8 mouse cellular contexts compared by ENCODE assay signal in genomic region chr16:38521211-38521987, GRCm38 (mm10). TPM values are rescaled to one million over a fixed set of nuclear protein-coding genes. Genes with fewer than 3 reads are reported as not detected.
DNase-seq lines count a peak whose midpoint lies in the region; ATAC-seq and TF ChIP-seq lines count a peak whose summit lies in the region.

No protein-coding gene starts in this region.

- no peak for TF ChIP-seq CTCF in cerebellum, adult 2 months (IDR thresholded peaks at IDR 0.05; ENCODE audit: borderline replicate concordance, insufficient read depth, low read depth, low read length)

- peaks cover 4% of the 10 kb centered on the region; the same call in 1 of the 2 replicates for H3K4me1 ChIP-seq in cerebellum, adult 2 months (ENCODE audit: control insufficient read depth, insufficient read depth, low read length)
- H3K4me1 ChIP-seq in forebrain, embryonic 10.5 days = peaks cover 22% of the 10 kb centered on the region
- peaks cover 24% of the 10 kb centered on the region for H3K4me1 ChIP-seq in liver, embryonic 13.5 days (replicated peaks)

- ATAC-seq in liver, embryonic 13.5 days (ENCODE audit: low read depth) = no peak
- no peak for ATAC-seq in granulocyte monocyte progenitor cell, adult 5-6 weeks (replicated peaks; ENCODE audit: poor library complexity, severe bottlenecking)

- H3K4me2 ChIP-seq in liver, embryonic 13.5 days = peak overlapping the region; percentile 88

- H3K4me3 ChIP-seq in cerebellum, adult 2 months (replicated peaks; ENCODE audit: insufficient read depth, low read depth, low read length) = peak overlapping the region; percentile 95
- H3K4me3 ChIP-seq in forebrain, embryonic 10.5 days = peak overlapping the region; percentile 97
- peak overlapping the region; percentile 89 for H3K4me3 ChIP-seq in liver, embryonic 13.5 days (replicated peaks)

- no peak for DNase-seq in cerebellum, adult 2 months
- no peak for DNase-seq in cerebellum, postnatal 36 days
- peak; percentile 18 for DNase-seq in 416B (ENCODE audit: low read depth)
- DNase-seq in forebrain, embryonic 10.5 days (ENCODE audit: extremely low spot score, low spot score) = no peak
- DNase-seq in liver, embryonic 13.5 days = no peak
- no peak for DNase-seq in right cerebral cortex, postnatal 25 days
- no peak for DNase-seq in gastrocnemius, postnatal 36 days

- H3K9ac ChIP-seq in liver, embryonic 13.5 days = peak overlapping the region; percentile 93

- H3K36me3 ChIP-seq in forebrain, embryonic 10.5 days (replicated peaks) = peaks cover 51% of the 10 kb centered on the region
- peaks cover 30% of the 10 kb centered on the region for H3K36me3 ChIP-seq in liver, embryonic 13.5 days

- no peaks in the 10 kb centered on the region for H3K9me3 ChIP-seq in forebrain, embryonic 10.5 days
- no peaks in the 10 kb centered on the region for H3K9me3 ChIP-seq in liver, embryonic 13.5 days (replicated peaks)

- 23% methylated on average over 8 of the region's 8 CpGs for WGBS in cerebellum, adult 2 months
- 43% methylated on average over 8 of the region's 8 CpGs for WGBS in forebrain, embryonic 10.5 days
- WGBS in liver, embryonic 13.5 days (ENCODE audit: insufficient replicate concordance) = 25% methylated on average over 8 of the region's 8 CpGs

- TF ChIP-seq POLR2A in cerebellum, adult 2 months (IDR thresholded peaks at IDR 0.05; ENCODE audit: borderline replicate concordance, insufficient read depth, low read length) = no peak

- no peaks in the 10 kb centered on the region for H3K27me3 ChIP-seq in cerebellum, adult 2 months (ENCODE audit: control insufficient read depth, insufficient read depth, low read length)
- no peaks in the 10 kb centered on the region for H3K27me3 ChIP-seq in forebrain, embryonic 10.5 days (ENCODE audit: poor library complexity, severe bottlenecking)
- no peaks in the 10 kb centered on the region for H3K27me3 ChIP-seq in liver, embryonic 13.5 days

- no peak overlapping the region for H3K27ac ChIP-seq in cerebellum, adult 2 months (ENCODE audit: insufficient read depth, low read length)
- peak overlapping the region; percentile 95; the same call in 1 of the 2 replicates for H3K27ac ChIP-seq in forebrain, embryonic 10.5 days
- 0 out of 2 replicates have a peak overlapping the region, but pooled peaks have one; percentile 96 for H3K27ac ChIP-seq in liver, embryonic 13.5 days

- intact Hi-C loops in gastrocnemius, postnatal 36 days (cut with DNase I) = no loop called here

RNA-seq across cellular contexts. Expression of gene Timmdc1, which starts 1.1 kb away (rescaled TPM):
- 19.7 and 19.9 TPM in 2 replicates for polyA plus RNA-seq in cerebellum, adult 2 months (2012; rRNA removed)
- 33.1 and 36.7 TPM in 2 replicates for polyA plus RNA-seq in forebrain, embryonic 10.5 days (2016; fragmentation: Nextera tagmentation; extraction: Ambion mirVana)
- polyA plus RNA-seq in liver, embryonic 13.5 days (2015; fragmentation: Nextera tagmentation; extraction: Ambion mirVana) = 18.1 and 18.9 TPM in 2 replicates
- total RNA-seq in granulocyte monocyte progenitor cell, adult 5-6 weeks (2014; fragmentation: Nextera tagmentation) = 13.7 and 15.0 TPM in 2 replicates
- 31.5 and 33.1 TPM in 2 replicates for total RNA-seq in granulocyte monocyte progenitor cell, adult 5-6 weeks (2017)
- 10 to 100 TPM; 45.1 to 47.3 TPM for total RNA-seq in gastrocnemius, postnatal 36 days (2021)

RNA-seq across cellular contexts. Expression of gene Poglut1, which starts 28.7 kb away (rescaled TPM):
- 55.9 and 59.9 TPM in 2 replicates for polyA plus RNA-seq in cerebellum, adult 2 months (2012; rRNA removed)
- polyA plus RNA-seq in forebrain, embryonic 10.5 days (2016; fragmentation: Nextera tagmentation; extraction: Ambion mirVana) = 69.8 and 72.2 TPM in 2 replicates
- polyA plus RNA-seq in liver, embryonic 13.5 days (2015; fragmentation: Nextera tagmentation; extraction: Ambion mirVana) = 11.7 and 13.1 TPM in 2 replicates
- total RNA-seq in granulocyte monocyte progenitor cell, adult 5-6 weeks (2014; fragmentation: Nextera tagmentation) = 24.7 and 41.3 TPM in 2 replicates
- total RNA-seq in granulocyte monocyte progenitor cell, adult 5-6 weeks (2017) = 19.8 and 22.6 TPM in 2 replicates
- total RNA-seq in gastrocnemius, postnatal 36 days (2021) = 1 to 10 TPM; 7.9 to 8.0 TPM

RNA-seq across cellular contexts. Expression of gene Tmem39a, which starts 37.1 kb away (rescaled TPM):
- polyA plus RNA-seq in cerebellum, adult 2 months (2012; rRNA removed) = 62.9 and 63.0 TPM in 2 replicates
- 75.5 and 86.3 TPM in 2 replicates for polyA plus RNA-seq in forebrain, embryonic 10.5 days (2016; fragmentation: Nextera tagmentation; extraction: Ambion mirVana)
- 33.8 and 37.1 TPM in 2 replicates for polyA plus RNA-seq in liver, embryonic 13.5 days (2015; fragmentation: Nextera tagmentation; extraction: Ambion mirVana)
- total RNA-seq in granulocyte monocyte progenitor cell, adult 5-6 weeks (2014; fragmentation: Nextera tagmentation) = 58.2 and 91.5 TPM in 2 replicates
- 70.2 and 105 TPM in 2 replicates for total RNA-seq in granulocyte monocyte progenitor cell, adult 5-6 weeks (2017)
- 10 to 100 TPM; 15.2 to 15.8 TPM for total RNA-seq in gastrocnemius, postnatal 36 days (2021)
